Mouse (Mus musculus): ENCODE measurements at regions not wholly inside any gene's neighbourhood (a gene's known extent, or its start where the extent isn't known, plus 50 kb on each side); places are given as distances from the start of the nearest gene placed in this dataset.

- no peak for DNase-seq (ENCODE audit: low read depth, low spot score)
Measured at GRCm38 (mm10) chr6:140178425-140179193, 137.4 kb upstream of the Plcz1 start.

- no peak for DNase-seq (ENCODE audit: low read depth, low spot score)
Measured at GRCm38 (mm10) chr6:140172716-140173115, 131.5 kb upstream of the Plcz1 start.

- no peak for DNase-seq (ENCODE audit: low read depth, low spot score)
Measured at GRCm38 (mm10) chr6:140169836-140170235, 128.6 kb upstream of the Plcz1 start.

DNA sequence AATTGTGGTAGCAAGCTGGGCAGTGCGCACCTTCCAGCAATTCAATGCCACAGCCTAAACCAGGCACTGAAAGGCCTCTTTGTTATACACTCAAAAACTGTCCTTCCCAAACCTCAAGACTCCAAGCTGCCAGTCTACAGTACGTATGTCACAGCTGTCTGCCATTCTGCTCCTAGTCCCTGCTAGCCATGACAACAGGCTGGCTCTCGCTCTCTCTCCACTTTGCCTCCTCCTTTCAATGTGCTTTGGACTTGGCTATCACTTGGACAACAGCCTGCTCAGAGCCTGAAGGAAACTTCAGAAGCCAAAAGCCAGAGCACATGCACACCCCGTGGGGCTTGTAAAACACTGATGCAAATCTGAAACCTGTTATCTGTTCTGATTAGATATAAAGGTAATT is 125.9 kb upstream of the Plcz1 start:
- no peak for DNase-seq (ENCODE audit: low read depth, low spot score)

DNA sequence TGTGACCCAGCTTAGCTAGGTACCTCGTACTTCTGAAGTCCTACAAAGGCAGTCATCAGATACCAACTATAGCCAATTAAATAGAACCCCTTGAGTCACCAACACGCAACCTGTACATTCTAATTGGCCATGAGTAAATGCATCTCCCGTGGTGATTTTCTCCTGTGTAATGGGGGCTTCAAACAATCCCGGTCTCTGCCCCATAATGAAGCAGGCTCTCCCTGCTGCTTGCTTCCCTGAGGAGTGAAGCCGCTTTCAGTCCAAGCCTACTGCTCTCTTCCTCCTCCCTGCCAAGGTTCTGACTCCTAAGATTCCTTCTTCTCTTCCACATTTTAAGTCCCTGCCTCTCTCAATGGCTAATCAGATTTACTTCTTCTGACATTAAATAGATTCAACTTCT is 121.5 kb upstream of the Plcz1 start:
- no peak for DNase-seq (ENCODE audit: low read depth, low spot score)

- no peak for DNase-seq (ENCODE audit: low read depth, low spot score)
Measured at GRCm38 (mm10) chr6:140161482-140161881, 120.2 kb upstream of the Plcz1 start.

- DNase-seq (ENCODE audit: low read depth, low spot score): no peak
Measured at GRCm38 (mm10) chr6:140160946-140161345, 119.7 kb upstream of the Plcz1 start.

DNA sequence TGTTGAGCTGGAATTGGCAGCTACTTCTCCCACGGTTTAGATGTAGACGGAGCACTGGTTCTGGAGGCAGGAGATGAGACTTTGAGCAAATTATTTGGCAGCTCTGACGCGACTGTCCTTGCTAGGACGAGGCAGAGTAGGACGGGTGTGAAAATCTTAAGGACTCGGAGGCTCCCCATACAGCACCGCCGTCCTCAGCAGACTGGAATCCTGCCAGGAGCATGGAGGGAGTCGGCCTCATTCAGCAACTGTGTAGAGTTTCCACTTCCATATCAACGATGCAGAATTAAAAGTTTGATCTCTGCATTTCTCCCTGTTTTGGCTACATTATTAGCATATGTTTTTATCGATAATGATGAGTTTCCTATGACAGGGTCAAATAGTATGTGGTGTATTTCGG is 117.7 kb upstream of the Plcz1 start:
- DNase-seq (ENCODE audit: low read depth, low spot score): no peak

- DNase-seq (ENCODE audit: low read depth, low spot score): no peak
Measured at GRCm38 (mm10) chr6:140157375-140157774, 116.1 kb upstream of the Plcz1 start.

- no peak for DNase-seq (ENCODE audit: low read depth, low spot score)
Measured at GRCm38 (mm10) chr6:140152418-140153176, 111.3 kb upstream of the Plcz1 start.

GRCm38 (mm10) chr6:140148628-140149245 is 107.5 kb upstream of the Plcz1 start:
- DNase-seq (ENCODE audit: low read depth, low spot score): no peak

GRCm38 (mm10) chr6:140148138-140148537 is 106.9 kb upstream of the Plcz1 start:
- DNase-seq (ENCODE audit: low read depth, low spot score): no peak

DNA sequence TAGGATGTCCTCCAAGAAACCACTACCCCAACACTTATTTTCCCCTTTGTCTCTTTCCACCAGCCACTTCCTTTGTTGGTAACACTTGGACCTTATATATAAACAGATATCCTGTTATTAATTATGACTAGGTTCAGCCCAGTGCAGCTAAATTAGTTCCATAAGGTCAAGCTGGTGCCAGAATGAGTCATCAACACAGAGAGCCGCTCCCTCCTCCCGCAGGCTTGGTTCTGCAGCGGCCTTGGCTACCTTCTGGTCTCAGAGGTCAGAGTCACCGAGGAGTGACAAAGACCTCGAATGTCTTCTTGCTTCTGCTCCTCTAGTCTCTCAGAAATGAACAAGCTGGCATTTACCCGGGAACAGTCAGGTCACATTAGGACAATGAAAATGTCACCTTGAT is 106.5 kb upstream of the Plcz1 start:
- DNase-seq (ENCODE audit: low read depth, low spot score): no peak

DNA sequence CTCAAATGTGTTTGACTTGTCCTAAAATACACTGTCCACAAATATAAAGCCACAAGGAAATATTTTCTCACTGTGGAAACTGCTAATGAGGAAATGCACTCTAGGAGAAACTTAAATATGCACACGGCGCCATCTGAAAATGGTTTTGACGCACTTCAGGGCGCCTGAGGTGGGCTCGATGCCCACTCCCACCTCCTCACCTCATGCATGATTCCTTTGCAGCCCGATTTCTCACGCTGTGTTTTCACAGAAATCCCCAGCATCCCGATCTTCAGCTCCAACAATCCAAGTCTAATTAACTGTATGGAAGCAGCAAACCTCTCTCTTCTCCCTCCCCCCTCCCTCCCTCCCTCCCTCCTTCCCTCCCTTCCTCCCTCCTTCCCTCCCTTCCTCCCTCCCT is 92.5 kb upstream of the Plcz1 start:
- no peak for DNase-seq (ENCODE audit: low read depth, low spot score)

DNA sequence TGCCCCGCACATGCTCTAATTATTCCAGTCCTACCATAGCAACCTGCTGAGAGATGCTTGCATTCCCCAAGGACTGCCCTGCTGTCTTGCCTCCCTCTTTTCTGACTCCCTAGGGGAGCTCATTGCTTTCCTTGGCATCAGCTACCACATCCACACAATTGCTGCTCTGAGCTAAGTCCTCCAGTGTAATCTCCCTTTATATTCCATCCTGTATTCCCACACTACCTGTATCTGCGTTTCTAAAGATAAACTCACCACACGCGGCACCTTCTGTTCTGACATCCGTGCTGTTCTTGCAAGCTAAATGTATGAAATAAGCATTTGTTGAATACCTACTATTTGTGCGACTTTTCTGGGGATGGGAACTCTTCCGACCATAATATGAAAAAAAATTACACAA is 85.4 kb upstream of the Plcz1 start:
- no peak for DNase-seq (ENCODE audit: low read depth, low spot score)

GRCm38 (mm10) chr6:140114024-140114423 is 72.8 kb upstream of the Plcz1 start:
- DNase-seq (ENCODE audit: low read depth, low spot score): no peak

DNA sequence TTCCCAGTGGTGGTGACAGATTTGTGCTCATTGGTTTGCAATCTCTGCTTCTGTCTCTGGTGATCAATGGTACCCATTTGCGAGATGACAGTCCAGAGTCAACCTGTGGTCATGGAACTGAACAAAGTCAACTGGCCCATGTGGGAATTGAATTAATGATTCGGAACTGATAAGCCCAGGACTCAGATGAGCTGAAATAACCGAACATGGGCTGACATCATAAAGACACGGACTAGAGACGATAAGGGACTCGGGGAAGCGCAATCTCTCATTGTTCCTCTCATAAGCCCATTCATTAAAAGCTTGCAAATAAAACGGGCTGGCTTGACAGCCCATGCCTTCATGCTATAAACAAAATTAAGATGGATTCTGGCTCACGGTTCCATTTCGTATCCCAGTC is 70.8 kb upstream of the Plcz1 start:
- no peak for DNase-seq (ENCODE audit: low read depth, low spot score)

- no peak for DNase-seq (ENCODE audit: low read depth, low spot score)
Measured at GRCm38 (mm10) chr6:140108083-140108482, 66.8 kb upstream of the Plcz1 start.

DNA sequence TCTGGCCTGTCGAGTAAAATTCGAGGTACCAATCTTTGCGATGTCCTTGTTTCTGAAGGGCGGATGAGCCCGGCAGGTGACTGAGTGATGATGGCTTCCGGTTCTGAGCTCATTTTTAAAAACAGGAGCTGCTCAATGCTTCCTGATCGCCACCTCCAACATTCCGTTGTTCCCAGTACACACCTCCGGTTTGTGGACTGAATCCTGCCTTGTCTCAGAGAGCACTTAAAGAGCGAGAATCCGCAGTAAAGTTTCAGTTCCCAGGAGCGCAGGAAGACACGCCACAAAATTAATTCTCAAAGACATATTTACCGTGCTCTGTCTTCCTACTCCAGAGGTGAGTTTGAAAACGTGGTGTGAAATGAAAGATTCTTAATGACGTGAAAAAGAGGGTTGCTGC is 66.4 kb upstream of the Plcz1 start:
- no peak for DNase-seq (ENCODE audit: low read depth, low spot score)

- DNase-seq (ENCODE audit: low read depth, low spot score): no peak
Measured at GRCm38 (mm10) chr6:140106141-140106540, 64.9 kb upstream of the Plcz1 start.

DNA sequence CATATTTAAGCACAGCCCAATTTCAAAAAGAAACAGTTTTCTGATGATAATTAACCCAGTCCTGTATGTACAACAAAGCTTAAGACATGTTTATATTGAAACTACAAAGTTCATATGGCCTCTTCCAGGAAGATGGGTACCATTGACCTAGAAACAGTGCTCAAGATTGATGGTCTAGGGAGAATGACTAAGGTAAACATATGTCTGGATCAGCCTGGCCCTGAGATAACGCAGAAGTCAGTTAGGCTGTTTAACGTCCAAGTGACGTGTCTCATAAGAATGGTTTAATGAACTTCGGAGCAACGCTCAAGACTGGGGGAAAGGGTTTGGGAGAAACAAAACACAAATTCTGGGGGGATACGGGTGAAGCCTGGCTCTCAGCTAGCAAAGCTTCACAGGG is 60.8 kb upstream of the Plcz1 start:
- DNase-seq (ENCODE audit: low read depth, low spot score): no peak

- DNase-seq (ENCODE audit: low read depth, low spot score): no peak
Measured at GRCm38 (mm10) chr6:140095416-140095815, 54.2 kb upstream of the Plcz1 start.
